Mouse (Mus musculus): ENCODE results near the gene Eef2kmt.
A peak's percentile ranks its signal among the peaks of the same experiment; 100 is the strongest.

Eef2kmt gene

GRCm38 (mm10) chr16:5221403-5221802 is 34.4 kb downstream of the Eef2kmt start:
- DNase-seq, result no peak

- DNase-seq, result no peak
Observed at GRCm38 (mm10) chr16:5217341-5218133, 38.2 kb downstream of the Eef2kmt start.

GRCm38 (mm10) chr16:5216686-5217085 is 39.1 kb downstream of the Eef2kmt start:
- DNase-seq, result no peak

- DNase-seq, result no peak
Observed at GRCm38 (mm10) chr16:5214126-5214525, 41.7 kb downstream of the Eef2kmt start.

GRCm38 (mm10) chr16:5212150-5212549 is 43.6 kb downstream of the Eef2kmt start:
- DNase-seq, result no peak

- no peak for DNase-seq
Observed at GRCm38 (mm10) chr16:5210365-5210764, 45.4 kb downstream of the Eef2kmt start.

- no peak for DNase-seq
Observed at GRCm38 (mm10) chr16:5206051-5206450, 49.7 kb downstream of the Eef2kmt start.

GRCm38 (mm10) chr16:5205431-5205970 is 50.3 kb downstream of the Eef2kmt start:
- DNase-seq, result no peak

GRCm38 (mm10) chr16:5203668-5204433 is 51.9 kb downstream of the Eef2kmt start, which contains the start of gene Nagpa:
Nagpa (minus strand) TSS chr16:5204012.
- peak; percentile 84 for DNase-seq

- peak; percentile 22 for DNase-seq
Observed at GRCm38 (mm10) chr16:5203200-5203599, 52.6 kb downstream of the Eef2kmt start.

GRCm38 (mm10) chr16:5202681-5203080 is 53.1 kb downstream of the Eef2kmt start:
- DNase-seq, result peak; percentile 50

GRCm38 (mm10) chr16:5195080-5195479 is 60.7 kb downstream of the Eef2kmt start:
- DNase-seq, result peak; percentile 52

All from right cerebral cortex, postnatal 14 days (tissue).